Mouse (Mus musculus): ENCODE data around the gene Sgsm2.

- TF ChIP-seq CTCF (conservative IDR thresholded peaks at IDR 0.05; ENCODE audit: low read length) (no peak), NANOG (IDR thresholded peaks at IDR 0.05; ENCODE audit: borderline replicate concordance, low read length) (no peak)
Observed at GRCm38 (mm10) chr11:74843435-74843714, 53.5 kb downstream of the Sgsm2 start.
